Mouse (Mus musculus) urinary bladder, postnatal 10 days (tissue): Measurements from ENCODE around the gene Prtg.

ENCODE experiments used
- DNase-seq: peaks from one replicate; pipeline ENCODE4 v3.0.0; 2022; ENCODE audit warnings: low spot score

The Prtg gene

GRCm38 (mm10) chr9:72806731-72807419 is at the start of gene Prtg:
TSS of gene Prtg (plus strand) at chr9:72806874.
- no peak for DNase-seq

DNA sequence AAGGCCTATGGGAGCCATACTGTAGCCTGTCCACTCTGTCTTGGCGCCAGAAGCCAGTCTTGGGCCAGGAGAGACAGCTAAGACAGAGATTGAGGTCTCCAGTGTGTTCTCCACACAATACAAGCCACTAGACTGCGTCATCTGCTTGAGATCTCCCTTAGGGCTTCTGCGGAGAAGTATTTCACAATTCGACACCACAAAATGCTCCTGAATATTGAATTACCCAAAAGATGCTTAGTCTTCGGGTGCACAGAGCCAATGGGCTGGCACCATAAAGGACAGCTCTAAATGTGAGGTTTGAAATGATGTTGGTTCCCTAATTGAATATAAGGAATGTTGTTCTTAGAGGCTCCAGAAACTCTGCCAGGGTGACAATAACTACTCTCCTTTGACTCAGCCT is 49.5 kb upstream of the Prtg start:
- DNase-seq: no peak

DNA sequence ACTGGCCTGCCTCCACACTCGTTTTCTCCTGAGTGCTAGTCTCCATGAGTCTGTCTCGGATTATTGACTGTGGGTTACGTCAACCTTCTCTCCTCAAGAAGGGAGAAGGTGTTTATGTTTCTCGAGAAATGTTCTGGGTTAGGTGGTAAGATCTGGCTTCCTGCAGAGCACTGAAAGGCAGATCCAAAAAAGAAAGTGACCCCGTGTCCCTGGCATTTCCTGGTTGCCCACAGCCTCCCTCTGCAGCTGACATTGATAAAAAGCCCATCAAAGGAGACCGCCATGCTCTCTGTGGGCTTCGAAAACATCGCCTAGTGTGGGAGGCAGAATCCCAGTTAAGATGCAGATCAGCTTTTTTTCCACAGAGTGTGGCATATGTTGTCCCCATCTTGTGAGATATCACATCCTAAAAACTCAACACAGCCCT is 48.0 kb upstream of the Prtg start:
- no peak for DNase-seq

DNA sequence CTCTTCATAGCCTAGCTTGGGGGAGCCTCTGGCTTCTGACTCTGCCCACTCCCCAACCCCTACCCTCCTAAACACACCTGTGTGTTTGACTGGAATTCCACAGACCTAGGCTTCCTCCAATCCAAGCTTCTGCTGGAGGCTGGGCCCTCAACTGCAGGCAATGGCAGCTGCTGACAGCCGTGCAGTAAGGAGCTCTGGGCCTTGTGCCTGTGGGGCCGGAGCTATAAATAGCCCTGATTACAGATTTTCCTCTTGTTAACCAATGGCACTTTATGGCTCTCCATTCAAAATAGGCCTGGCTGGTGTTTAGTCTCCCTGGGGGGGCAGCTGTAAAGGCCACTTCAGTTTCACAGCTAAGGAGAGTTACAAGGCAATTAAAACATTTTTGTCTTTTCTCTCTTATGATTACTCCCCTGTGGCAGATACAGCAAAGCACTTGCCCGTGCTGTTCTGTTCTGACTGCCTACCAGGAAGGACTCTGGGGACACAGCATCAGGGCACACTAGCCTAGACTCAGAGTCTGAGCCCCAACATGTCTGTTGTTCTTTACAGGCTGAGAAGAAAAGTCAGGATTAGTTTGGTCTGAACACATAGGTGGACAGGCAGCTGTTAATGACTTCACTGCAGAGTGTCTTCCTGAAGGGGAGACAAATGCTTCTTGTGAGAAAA is 43.5 kb upstream of the Prtg start:
- DNase-seq: no peak

- peak; percentile 47 for DNase-seq
Measured at GRCm38 (mm10) chr9:72766789-72767349, 39.8 kb upstream of the Prtg start.

- DNase-seq: no peak
Measured at GRCm38 (mm10) chr9:72775022-72775421, 31.7 kb upstream of the Prtg start.

GRCm38 (mm10) chr9:72779004-72779403 is 27.7 kb upstream of the Prtg start:
- no peak for DNase-seq

- no peak for DNase-seq
Measured at GRCm38 (mm10) chr9:72779733-72780132, 26.9 kb upstream of the Prtg start.

DNA sequence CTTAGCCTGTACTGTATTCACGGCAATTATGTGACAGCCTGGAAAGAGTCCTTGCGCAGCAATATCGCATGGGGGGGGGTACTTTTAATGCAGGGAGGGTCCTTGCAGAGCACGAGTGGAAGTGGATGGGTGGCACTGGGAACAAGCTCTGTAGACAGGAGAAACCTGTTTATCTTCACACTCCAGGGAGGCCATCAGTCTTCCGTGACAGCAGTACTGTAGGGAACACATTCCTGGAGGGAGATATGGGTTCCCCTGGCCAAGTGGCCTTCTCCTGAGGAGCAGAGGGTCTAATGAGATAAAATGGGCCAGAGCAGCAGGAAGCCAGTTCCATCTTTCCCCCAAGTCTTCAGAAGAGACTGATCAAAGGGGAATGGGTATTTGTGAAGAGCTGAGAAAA is 26.0 kb upstream of the Prtg start:
- no peak for DNase-seq

DNA sequence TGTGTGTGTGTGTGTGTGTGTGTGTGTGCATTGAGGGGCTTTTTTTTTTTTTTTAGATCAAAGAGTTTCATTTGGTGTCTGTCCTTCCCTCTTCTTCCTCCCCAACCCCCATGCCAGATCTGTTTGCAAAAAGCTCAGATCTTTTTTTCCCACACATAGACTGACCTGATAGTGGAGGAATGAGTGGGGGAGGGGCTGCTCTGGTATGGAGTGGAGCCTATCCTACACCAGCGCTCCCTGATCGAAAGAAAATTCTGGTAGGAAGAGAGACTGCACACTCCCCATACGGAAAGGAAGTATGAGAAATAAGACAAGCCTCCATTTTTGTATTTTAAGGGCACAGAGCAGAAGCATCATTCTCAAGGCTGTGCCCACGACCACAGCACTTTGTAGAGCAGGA is 25.2 kb upstream of the Prtg start:
- no peak for DNase-seq

- no peak for DNase-seq
Measured at GRCm38 (mm10) chr9:72782121-72782520, 24.6 kb upstream of the Prtg start.

DNA sequence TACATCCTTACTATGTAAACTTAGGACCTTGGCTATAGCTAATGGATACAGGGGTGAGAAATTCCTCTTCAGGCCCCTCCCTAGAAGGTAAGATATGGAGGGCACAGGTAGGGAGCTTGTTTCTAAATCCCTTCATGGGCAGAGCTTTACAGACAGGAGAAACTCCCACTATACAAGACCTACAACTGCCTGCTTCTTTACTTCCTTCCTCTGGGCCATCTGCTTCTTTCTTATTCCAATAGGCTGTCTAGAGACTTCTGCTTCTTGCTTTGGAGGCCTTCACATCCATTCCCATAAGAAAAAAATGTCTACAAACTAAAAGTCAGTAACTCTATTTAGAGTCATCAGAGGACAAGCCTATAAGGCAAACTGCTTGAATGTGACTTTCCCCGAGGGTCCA is 18.9 kb upstream of the Prtg start:
- DNase-seq: no peak

DNA sequence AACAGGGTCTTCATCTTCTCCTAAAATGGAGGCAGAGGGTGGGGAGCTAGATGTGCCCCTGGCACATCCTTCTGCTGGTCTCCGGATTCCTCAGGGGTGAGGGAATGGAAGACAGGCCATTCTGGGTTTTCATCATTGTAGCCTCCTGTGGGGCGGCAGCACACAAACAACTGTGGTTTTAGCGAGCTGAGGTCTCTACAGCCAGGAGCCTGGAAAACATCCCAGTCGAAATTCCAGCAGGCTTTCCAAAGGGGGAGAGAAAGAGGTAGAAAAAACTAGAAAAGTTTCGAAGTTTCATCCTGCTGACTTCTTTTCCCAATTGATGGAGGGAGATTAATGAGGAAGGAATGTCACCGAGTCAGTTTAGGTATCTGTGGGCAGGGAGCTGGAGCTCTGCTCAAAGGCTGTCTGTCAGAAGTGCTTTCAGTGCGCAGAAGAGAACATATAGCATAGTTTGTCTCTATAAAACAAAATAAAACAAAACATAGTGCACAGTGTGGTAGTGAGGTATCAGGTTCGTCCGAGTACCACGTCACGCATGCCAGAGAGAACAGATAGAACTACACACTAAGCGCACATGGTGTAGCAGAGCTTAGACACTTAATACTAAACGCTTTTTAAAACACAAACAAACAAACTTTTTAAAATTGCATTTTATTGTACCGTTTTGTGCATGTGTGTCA is 16.0 kb upstream of the Prtg start:
- DNase-seq: no peak

DNA sequence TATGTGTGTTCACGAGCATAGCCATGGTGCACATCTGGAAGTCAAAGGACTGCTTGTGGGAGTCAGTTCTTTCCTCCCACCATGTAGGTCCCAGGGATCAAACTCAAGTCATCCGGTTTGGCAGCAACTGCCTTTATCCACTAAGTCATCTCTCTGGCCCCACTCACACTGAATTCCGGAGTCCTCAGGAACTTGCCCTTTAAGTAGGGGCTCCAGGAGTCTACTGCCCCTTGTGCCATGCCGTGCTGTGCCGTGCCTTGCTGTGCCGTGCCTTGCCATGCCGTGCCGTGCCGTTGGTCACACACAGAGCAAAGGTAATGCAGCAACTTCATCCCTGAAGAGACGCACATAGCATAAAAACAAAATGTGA is 15.5 kb upstream of the Prtg start:
- DNase-seq: no peak

GRCm38 (mm10) chr9:72791681-72792080 is 15.0 kb upstream of the Prtg start:
- no peak for DNase-seq

- no peak for DNase-seq
Measured at GRCm38 (mm10) chr9:72795243-72795642, 11.4 kb upstream of the Prtg start.

DNA sequence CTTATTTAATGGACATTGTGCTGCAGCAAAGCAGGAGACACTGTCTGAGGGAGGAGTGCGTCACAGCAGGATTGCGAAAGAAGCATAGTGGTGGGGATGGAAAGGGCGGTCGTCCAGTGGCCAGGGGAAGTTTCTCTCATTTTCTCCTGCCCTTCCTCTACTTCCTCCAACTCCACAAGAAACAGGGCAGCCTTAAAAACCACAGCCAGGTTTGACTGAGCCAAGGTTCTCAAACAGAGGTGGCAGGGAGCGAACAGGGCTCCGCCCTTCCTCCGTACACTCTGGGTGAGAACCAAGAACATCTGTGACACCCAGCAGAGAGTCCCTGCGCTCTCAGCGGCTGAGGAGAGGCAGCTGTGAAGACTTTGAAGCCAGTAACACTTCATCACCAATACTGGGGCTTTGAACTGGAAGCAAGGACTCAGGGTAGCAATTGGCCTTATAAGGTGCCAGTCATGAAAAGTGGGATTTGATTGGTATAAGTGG is 9.5 kb upstream of the Prtg start:
- no peak for DNase-seq

GRCm38 (mm10) chr9:72803280-72803679 is 3.4 kb upstream of the Prtg start:
- no peak for DNase-seq

DNA sequence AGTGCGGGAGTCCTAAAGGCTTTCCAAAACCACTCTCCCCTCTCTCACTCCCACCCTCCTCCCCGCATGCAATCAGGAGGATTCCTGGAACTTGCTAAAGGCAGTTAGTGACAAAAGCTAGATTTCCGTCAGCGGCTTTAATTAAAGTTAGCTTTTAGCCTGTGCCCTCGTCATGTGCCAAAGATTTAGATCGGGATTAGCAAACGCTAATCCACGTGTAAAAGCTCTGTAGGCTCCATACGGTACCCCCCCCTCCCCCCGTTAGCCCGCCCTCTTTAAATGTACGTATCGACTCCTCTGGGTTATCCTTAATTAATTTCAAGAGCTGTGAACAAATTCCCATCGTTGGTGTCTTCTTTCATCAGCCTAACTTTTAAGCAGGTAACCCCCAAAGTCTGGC is 528 bp upstream of the Prtg start:
- DNase-seq: no peak

GRCm38 (mm10) chr9:72807420-72808005 is 839 bp downstream of the Prtg start:
- DNase-seq: no peak

DNA sequence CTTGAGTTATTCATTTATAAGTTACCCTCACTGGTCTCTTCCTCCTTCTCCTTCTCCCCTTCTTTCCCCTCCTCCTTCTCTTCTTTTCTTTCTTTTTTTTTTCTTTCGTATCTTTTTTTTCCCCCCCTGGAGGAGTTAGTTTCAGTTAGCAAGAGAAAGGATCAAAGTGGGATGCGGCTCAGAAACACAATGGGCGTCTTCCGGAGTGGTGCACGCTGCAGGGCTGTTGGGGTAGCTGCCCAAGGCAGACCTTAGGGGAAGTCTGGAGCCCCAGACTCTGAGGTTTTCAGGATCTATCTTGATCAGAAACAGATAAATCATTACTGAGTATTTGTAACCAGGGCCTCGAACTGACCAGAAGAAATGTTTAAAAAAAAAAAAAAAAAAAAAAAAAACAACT is 1.5 kb downstream of the Prtg start:
- DNase-seq: no peak

- no peak for DNase-seq
Measured at GRCm38 (mm10) chr9:72808586-72808985, 1.9 kb downstream of the Prtg start.

- no peak for DNase-seq
Measured at GRCm38 (mm10) chr9:72809077-72809476, 2.4 kb downstream of the Prtg start.
